Mouse (Mus musculus): ENCODE data around the gene Camsap2.

DNA sequence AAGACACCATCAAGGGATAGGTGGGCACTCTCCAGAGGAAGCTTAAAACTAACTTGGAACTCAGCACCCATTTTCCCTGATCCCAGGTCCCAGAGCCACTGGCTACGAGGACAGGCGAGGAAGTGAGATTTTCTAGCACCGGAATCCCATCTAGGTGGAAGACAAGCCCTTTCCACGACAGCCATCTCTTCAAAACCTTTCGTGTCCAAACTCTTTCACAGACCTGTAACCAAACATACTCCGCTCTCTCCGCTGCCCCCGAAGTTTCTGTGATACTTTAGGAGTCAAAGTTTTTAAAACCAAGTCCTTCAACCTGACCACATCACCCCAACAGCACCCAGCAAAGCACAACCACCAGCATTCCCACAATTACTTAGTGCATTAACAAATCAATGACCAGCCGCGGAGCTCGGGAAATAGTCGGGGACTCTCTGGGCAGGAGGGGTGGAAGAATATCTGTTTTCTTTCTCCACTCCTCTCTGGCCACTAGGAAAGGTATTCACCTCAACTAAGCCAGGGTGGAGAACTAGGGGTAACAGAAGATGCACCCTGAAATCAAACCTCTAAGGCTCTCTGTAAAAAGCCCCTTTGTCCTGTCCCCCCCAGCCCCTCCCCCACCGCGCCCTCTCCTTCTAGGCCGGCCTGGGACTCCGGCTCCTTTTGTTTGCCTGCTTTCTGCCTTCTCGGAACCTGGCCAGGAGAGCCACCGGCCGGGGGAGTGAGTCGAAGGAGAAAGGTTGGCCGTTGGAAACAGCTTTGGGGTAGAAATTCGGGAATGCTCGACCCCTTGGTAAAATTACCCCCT, 112.7 kb downstream of the Camsap2 start:
- TF ChIP-seq POLR2A (IDR thresholded peaks at IDR 0.05; ENCODE audit: extremely low read depth, insufficient read depth, low read length) (no peak), CTCF (IDR thresholded peaks at IDR 0.05; ENCODE audit: low read depth, low read length) (no peak)

All from liver, adult 2 months (tissue).